Mouse (Mus musculus): ENCODE data around the gene Fbxl21.

The Fbxl21 gene

DNA sequence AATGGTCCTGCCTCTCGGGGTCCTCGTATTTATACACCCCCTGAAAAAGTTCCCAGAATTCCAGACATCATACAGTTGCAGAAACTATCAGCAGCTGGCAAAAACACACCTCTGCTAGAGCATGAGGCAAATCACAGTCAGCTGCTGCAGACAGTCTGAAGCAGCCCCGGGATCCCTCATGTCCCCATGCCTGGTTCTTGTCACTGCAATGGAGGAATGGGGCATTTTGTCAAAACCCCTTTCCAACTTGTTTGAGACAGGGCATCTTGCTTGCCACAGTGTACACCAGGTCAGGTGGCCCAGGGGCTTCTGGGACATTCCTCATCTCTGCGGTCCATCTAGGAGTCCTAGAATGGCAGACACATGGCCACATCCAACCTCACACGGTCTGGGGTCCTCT, 12.7 kb downstream of the Fbxl21 start:
- no peak for DNase-seq (ENCODE audit: extremely low spot score, low read depth, low spot score)

DNA sequence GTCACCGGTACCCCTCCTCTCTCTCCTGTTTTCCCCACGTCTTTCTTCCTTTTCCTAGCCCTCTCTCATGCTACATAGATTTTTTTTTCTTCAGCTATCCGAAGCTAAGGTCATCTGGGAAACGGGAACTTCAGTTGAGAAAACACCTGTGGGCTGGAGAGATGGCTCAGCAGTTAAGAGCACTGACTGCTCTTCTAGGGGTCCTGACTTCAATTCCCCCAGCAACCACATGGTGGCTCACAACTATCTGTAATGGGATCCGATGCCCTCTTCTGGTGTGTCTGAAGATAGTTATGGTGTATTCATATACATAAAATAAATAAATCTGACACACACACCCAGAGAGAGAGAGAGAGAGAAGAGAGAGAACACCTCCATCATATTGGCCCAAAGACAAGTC, 13.3 kb downstream of the Fbxl21 start:
- DNase-seq (ENCODE audit: extremely low spot score, low read depth, low spot score) = no peak

DNA sequence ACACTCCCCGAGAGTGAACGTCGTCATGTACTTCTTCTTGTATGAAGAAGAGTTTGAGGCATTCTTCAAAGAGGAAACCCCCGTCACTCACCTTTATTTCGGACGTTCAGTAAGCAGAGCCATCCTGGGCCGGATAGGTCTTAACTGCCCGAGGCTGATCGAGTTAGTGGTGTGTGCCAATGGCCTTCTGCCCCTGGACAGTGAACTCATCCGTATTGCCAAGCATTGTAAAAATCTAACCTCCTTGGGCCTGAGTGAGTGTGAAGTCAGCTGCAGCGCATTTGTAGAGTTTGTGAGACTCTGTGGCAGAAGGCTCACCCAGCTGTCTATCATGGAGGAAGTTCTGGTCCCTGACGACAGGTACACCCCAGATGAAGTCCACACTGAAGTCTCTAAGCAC, 14.8 kb downstream of the Fbxl21 start:
- DNase-seq (ENCODE audit: extremely low spot score, low read depth, low spot score) = no peak

DNA sequence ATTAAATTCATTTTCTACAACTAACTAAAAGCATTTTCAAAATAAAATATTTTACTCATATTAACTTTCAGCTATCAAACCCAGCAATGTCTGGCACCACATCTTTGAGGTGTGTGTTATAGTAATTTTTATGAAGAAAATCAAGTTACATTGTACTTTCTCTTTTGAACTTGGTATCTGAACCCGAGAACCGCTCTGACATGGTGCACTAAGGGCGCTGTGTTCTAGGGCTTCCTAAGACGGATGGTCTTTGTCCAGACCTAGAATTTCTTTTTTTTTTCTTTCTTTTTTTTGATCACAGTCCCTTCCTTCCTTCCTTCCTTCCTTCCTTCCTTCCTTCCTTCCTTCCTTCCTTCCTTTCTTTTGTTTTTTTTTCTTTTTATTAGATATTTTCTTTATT, 17.6 kb downstream of the Fbxl21 start:
- no peak for DNase-seq (ENCODE audit: extremely low spot score, low read depth, low spot score)

DNA sequence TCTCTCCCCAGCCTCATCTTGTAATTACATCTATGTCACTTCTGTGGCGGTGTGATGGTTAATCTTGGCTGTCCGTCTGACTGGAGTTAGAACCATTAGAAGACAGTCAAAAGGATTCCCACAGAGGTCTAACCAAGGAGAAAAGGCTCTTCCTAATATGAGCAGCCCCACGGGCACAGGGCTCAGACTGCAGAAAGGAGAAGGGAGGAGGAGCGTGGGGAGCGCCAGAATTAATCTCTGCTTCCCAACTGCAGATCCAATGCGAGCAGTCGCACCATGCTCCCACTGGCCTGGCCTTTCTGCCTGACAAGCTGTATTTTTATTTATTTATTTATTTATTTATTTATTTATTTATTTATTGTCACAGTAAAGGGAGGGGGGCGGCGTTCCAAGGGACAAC, 21.5 kb downstream of the Fbxl21 start:
- no peak for DNase-seq (ENCODE audit: extremely low spot score, low read depth, low spot score)

DNA sequence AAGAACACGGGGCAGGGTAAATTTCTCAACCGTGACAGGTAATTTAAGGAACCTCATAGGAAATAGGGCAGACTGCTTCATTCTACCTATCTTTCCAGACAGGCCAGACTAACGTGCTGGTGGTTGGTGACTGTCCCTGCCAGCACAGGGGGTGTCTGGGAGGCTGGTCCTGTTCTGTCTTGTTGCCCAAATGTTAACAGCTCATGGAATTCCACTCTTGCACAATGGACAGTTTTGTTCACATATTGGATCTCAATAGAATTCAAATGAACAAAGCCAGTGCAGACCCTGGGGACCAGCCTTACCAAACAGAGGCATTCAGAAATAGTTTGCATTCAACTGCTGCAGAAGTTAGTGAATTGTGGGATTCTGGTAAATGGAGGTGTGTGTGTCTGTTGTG, 22.7 kb downstream of the Fbxl21 start:
- no peak for DNase-seq (ENCODE audit: extremely low spot score, low read depth, low spot score)

DNA sequence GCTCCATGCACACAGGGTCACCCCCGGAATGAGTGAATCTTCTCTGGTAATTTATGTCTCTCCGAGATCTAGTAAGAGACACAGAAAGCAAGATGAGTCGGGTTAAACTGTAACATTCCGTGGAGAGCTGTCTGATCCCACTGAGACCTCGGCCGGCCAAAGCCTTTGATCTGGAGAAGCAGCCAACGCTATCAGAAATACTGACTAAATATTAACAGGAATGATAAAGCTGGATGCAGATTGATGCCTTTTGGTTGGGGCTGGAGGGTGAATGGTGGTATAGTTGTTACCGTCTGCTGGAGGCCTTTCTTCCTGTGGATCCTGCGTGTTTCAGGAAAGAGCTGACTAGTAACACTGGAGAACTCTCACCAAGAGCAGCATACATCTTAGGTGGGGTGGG, 26.1 kb downstream of the Fbxl21 start, which contains the start of gene Lect2:
Lect2 (minus strand) TSS at position 102 of the 400 bp plus-strand sequence.
- no peak for DNase-seq (ENCODE audit: extremely low spot score, low read depth, low spot score)

DNA sequence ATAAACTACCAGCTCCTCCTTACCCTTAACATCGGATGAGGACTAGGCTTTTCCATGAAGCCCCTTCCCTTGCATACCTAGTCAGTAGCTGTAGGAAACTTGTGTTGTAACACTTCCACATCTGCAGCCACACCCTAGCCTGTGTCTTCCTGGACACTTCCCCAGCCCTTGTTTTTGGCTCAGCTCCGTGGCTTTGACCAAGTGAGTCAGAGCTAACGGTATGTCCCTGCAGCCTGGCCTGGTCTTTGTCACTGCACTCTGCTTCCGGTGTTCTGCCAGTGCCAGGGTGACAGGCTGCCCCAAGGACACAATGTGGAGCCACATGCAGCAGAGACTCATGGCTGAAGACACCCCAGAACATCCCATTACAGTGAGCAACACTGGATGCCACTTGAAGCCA, 27.1 kb downstream of the Fbxl21 start:
- DNase-seq (ENCODE audit: extremely low spot score, low read depth, low spot score) = no peak

DNA sequence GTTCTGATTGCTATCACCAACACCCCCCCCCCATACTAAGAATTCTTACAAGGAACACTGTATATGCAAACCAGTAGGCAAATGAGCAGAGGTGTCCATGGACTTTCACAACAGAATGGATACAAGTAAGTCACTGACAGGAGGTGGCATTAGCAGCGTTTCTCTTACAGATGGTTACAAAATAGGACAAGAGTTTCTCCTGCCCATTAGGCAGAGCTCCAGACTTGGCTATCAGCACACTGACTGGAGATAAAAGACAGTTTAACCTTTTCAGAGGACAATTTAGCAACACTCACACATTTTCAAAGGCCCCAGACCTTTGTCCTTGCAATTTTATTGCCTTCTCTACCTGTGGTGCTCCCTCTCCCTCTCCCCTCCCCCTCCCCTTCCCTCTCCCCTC, 28.3 kb downstream of the Fbxl21 start:
- no peak for DNase-seq (ENCODE audit: extremely low spot score, low read depth, low spot score)

DNA sequence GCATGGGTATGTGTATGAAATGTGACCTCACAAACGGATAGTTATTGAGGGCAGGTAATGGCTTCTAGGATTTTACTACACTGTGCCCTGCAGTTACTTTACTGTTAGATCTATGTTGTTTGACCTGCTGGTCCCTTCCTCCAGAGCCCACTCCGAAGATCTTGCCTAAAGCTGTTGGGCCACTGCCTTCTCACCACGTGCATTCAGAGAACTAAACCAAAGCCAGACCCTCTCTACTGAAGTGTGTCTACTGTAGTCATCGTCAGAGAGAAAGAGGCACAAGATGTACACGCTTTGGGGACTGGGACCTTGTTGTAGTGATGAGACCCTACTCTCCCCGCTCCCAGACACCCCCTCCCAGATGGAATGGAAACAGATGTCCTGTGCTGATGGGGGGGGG, 29.4 kb downstream of the Fbxl21 start:
- DNase-seq (ENCODE audit: extremely low spot score, low read depth, low spot score) = no peak

DNA sequence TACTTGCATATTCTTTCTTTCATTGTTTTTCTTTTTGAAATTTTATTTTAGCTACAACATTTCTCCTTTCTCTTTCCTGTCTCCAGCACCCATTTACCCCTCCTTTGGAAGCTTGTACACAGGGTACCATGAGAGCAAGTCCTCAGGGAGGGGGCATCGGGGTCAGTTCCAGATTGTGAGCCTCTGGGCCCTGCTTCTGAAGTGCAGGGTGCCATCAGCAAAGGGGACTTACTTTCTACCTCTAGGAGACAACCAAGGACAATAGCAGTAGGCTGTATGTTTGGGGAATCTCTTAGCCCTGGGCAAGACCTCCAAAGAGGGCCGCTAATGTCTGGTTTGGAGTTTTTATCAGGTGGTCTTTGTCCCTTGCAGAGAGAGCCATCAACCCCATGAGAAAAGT, 31.7 kb downstream of the Fbxl21 start:
- no peak for DNase-seq (ENCODE audit: extremely low spot score, low read depth, low spot score)

DNA sequence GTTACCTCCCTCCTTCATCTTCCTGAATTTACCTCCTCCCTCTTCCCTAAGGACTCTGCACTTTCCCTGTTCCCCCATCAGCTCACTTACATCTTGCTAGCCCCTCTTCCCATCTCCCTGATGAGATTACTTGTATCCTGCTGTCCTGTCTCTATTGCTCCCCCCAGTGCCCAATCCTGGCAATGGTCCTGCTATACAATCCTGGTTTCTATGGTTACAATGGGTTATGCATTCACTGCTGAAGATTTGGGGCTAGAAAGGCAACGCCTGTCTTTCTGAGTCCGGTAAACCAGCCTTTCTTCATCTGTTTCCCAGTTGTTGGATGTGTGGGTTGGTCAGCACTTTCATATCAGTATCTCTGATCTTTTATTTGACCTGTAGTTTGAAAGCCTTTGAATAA, 32.1 kb downstream of the Fbxl21 start:
- DNase-seq (ENCODE audit: extremely low spot score, low read depth, low spot score) = no peak

DNA sequence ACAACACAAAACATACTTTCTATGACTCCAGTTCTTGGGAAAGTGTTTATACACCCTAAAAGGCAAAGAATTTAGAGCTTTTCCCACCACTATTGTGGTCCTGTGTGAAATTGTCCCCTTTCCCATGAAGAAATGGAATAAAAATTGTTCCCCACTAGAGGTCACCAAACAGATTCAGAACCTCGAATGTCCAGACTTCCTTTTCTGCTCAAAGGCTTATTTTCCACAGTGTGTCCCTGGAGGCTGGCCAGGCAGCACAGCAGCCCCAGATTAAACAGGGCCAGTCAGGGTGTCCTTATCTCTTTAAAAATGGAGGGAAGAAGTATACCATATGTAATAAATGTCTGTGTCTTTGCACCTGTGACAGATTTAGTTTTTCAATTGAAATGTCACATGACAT, 33.7 kb downstream of the Fbxl21 start:
- DNase-seq (ENCODE audit: extremely low spot score, low read depth, low spot score) = no peak

DNA sequence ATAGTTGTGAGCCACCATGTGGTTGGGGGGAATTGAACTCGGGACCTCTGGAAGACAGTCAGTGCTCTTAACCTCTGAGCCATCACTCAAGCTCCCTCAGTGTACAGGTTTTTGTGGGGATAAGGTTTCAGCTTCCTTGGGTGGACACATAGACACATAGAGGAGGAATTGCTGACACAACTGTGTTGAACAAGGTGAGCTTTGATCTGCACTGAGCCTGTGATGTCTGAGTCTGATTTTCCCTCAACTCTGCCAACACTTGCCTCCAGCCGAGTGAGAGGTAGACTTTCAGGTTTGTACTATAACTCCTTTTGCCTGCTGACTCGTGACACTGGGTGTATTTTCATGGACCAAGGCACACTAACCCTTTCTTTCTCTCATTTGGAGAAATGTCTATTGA, 34.4 kb downstream of the Fbxl21 start:
- DNase-seq (ENCODE audit: extremely low spot score, low read depth, low spot score) = no peak

DNA sequence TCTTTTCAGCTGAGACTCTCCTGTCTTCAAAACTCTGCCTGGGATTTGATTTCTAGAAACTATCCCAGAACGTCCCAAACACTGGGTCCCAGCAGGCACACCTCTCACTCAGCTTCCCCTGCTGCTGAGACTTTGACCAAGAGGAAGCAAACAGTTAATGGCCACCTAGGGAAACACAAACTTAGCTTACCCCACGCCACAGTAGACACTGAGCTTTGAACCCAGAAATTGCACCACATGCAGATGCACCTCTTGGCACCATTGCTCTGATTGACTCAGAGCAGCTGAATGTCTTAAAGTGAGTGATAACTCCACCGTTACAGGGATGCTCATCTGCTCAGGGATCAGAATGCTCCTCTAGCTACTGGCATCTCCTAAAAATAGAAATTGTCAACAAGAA, 36.5 kb downstream of the Fbxl21 start:
- DNase-seq (ENCODE audit: extremely low spot score, low read depth, low spot score) = no peak

DNA sequence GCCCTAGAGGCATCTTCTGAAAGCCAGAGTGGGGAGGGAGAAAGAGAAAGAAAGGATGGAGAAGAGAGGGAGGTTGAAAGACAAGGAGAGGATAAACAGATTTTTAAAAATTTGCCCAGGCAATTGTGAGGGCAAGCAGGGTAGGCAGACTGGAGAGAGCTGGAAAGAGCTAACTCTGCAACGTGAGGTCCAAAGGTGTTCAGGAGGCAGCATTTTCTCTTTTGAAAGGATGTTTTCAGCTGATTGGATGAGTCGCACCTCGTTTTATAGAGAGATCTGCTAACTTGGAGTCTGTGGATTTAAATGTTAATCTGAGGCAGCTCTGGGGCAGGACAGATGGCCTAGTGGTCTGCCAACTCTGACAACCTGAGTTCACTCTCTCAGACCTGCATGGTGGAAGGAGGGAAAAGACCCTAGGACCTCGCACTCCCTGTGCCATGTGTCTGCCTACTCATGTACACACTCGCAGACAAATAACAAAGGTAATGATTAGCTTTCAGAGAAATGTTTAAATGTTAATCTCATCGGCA, 37.6 kb downstream of the Fbxl21 start:
- DNase-seq (ENCODE audit: extremely low spot score, low read depth, low spot score) = no peak

DNA sequence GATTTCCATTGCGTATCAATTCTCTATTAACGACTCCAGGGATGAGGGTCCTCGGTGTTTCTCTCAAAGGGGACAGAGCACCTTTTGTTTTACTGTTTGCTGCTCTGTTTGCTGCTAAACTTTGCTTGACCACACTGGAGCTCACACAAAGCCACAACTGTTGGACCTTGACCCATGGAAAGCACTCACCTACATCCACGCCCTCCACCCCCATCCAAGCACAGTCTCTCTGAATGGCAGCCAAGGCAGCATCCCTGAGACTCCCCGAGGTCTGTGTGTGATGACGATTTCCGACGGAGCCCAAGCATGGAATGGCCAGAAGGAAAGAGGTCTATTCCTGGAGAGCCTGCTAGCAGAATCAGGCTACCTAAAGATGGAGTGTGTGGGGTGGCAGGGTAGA, 38.9 kb downstream of the Fbxl21 start:
- no peak for DNase-seq (ENCODE audit: extremely low spot score, low read depth, low spot score)

DNA sequence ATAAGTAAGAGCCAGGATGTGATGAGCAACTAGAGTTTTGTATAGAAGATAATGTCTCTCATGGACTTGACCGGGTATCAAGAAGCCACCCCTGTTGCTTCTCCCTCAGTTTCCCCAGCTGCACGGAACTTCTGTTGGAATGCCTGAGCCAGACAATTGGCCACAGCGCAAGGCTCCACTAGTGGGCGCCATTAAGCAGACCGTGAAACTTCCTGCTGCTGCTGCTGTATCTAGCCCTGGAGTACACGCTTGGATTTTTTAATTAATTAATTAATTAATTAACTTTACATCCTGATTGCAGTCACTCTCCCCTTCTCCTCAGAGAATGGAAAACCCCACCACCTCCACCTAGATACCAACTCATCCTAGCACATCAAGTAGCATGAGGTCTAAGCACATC, 40.8 kb downstream of the Fbxl21 start:
- DNase-seq (ENCODE audit: extremely low spot score, low read depth, low spot score) = no peak

DNA sequence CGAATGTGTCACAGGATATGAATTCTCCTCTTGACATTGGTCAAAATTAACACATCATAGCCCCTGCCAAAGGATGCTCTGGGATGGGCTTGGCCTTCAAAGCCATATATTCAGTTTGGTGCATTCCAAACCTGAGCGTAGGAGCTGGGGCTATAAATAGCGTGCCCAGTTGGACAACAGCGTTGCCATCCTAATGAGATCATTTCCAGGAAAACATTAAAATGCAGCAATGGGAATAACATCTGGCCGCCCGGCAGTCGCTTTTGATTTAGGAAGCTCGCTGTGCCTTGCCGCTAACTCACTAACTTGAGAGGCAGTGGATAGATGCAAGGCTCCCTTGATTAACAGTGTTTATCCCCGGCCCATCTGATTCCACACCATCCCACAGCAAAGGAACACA, 44.1 kb downstream of the Fbxl21 start:
- no peak for DNase-seq (ENCODE audit: extremely low spot score, low read depth, low spot score)

DNA sequence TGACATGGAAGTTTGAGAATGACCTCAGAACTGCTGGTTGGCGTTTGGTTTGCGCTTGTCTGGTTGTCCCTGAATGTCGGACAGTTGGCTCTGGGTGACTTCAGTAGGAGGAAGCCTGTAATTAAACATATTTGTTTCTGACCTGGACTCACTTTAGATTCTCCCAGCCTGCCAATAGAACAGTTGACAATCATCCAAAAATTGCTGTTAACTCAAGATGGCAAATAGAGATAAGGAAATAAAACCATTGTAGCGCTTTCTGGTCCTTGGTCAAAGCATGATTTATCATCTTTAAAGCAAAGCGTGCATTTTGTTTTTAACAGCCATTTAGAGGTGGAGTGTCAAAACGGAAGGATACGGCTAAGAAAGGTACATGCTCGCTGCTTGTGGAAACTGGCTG, 49.4 kb downstream of the Fbxl21 start:
- DNase-seq (ENCODE audit: extremely low spot score, low read depth, low spot score) = no peak

DNA sequence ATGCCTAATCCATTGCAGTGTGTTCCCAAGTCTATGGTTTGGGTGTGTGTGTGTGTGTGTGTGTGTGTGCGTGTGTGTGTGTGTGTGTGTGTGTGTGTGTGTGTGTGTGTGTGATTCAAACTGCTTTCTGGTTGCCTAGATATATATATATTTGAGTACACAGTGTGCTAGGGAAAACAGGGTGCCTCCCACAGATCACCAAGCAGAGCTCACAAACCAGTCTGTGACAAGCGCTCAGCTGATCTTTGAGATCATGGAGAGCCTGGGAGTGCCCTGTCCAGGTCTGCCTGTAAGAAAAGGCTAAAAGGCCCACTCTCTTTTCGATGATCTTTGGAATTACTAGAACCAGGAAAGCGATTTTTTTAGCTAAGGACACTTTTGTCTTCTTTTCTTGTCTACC, 52.8 kb downstream of the Fbxl21 start:
- DNase-seq (ENCODE audit: extremely low spot score, low read depth, low spot score) = no peak

DNA sequence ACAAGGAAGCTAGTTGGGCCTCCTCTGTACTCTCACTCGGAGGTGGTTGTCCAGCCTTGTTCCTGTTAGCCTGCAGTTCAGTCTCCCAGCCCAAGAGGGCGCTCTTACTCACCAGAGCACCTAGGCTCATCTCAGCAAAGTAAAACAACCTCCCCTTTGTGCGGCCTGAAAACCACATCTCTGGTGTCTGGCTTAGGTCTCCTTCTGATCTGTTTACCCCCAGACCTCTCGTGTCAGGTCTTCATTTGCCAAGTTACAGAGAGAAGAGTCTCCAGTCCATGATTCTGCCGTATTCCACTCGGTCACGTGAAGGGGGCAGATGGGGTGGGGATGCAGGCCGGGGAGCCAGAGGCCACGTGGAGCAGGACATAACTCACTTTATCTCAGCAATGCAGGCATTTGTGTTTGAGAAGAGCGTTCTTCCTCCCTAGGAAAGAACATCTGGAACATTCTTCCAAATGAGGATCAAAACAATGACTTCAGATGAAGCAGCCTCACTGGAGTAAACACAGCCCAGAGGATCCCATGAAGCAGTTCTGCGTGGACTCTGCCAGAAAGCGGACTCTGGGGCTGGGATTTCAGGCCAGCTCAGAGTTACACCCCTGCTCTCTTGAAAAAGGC, 53.5 kb downstream of the Fbxl21 start:
- no peak for DNase-seq (ENCODE audit: extremely low spot score, low read depth, low spot score)

DNA sequence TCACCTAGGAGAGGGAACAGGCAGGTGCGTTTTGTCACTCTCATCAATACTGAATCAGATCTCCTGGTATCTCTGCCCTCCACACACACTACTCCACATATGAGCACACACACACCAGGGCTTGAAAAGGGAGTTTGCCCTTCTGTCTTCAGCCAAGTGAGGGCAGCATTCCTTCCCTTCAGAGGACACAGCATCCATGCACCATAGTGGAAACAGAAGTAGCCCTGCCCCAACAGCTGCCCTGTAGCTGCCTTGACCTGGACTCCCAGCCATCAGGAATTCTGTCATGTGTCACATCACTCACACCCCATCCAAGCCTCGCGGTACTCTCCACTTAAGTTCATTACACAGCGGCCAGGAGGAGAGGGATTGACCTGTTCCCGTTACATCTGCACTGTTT, 55.8 kb downstream of the Fbxl21 start:
- DNase-seq (ENCODE audit: extremely low spot score, low read depth, low spot score) = no peak
